Mouse (Mus musculus) hindbrain, embryonic 14.5 days (tissue): ENCODE measurements at regions not wholly inside any gene's neighbourhood (a gene's known extent, or its start where the extent isn't known, plus 50 kb on each side); places are given as distances from the start of the nearest gene placed in this dataset.

Source experiments
- ATAC-seq: fragments of 200-750 bp; cut with Nextera tagmentation; 2 replicates; pipeline ENCODE4 v1.8.0; 2017; ENCODE audit warnings: moderate number of reproducible peaks, mild to moderate bottlenecking, moderate TSS enrichment, moderate library complexity; ENCODE audit not compliant: low FRiP score
- DNase-seq: peaks from one replicate; pipeline ENCODE4 v3.0.0-alpha.2; 2015; ENCODE audit warnings: low spot score
- H3K27ac ChIP-seq: fragments of 300-500 bp; sonication (generic); 2 replicates; pipeline ENCODE4 v1.5.1; 2014; ENCODE audit warnings: mild to moderate bottlenecking, moderate library complexity
- H3K27me3 ChIP-seq: fragments of 300-500 bp; sonication (generic); 2 replicates; pipeline ENCODE4 v1.6.1; 2014; ENCODE audit warnings: mild to moderate bottlenecking, low read length, mixed read lengths; ENCODE audit not compliant: control insufficient read depth, insufficient read depth
- H3K36me3 ChIP-seq: fragments of 300-500 bp; sonication (generic); replicated peaks from 2 replicates; pipeline ENCODE4 v1.6.1; 2014; ENCODE audit not compliant: control insufficient read depth, insufficient read depth
- H3K4me1 ChIP-seq: fragments of 300-500 bp; sonication (generic); replicated peaks from 2 replicates; pipeline ENCODE4 v1.6.1; 2014; ENCODE audit warnings: antibody characterized with exemption, low read length, mixed read lengths; ENCODE audit not compliant: control insufficient read depth, insufficient read depth
- H3K4me2 ChIP-seq: fragments of 300-500 bp; sonication (generic); replicated peaks from 2 replicates; pipeline ENCODE4 v1.6.1; 2014; ENCODE audit warnings: mild to moderate bottlenecking, moderate library complexity
- H3K4me3 ChIP-seq: fragments of 300-500 bp; sonication (generic); replicated peaks from 2 replicates; pipeline ENCODE4 v1.5.1; 2014; ENCODE audit warnings: mild to moderate bottlenecking, low read length
- H3K9ac ChIP-seq: fragments of 300-500 bp; sonication (generic); 2 replicates; pipeline ENCODE4 v1.6.1; 2014
- H3K9me3 ChIP-seq: fragments of 300-500 bp; sonication (generic); 2 replicates; pipeline ENCODE4 v1.6.1; 2016; ENCODE audit warnings: low read length; ENCODE audit not compliant: control insufficient read depth
- WGBS: fragments of 180-500 bp; shearing (Covaris S2); extraction: QIAGEN DNeasy Blood & Tissue Kit; methylation state at CpG from one replicate; pipeline ENCODE4 v1.1.7; 2014; 5-methylcytosine and 5-hydroxymethylcytosine counted together

- H3K9ac ChIP-seq: no peak overlapping the region
- no peaks in the 10 kb centered on the region for H3K9me3 ChIP-seq
- WGBS: 58% methylated on average over 5 of the region's 5 CpGs
- H3K4me1 ChIP-seq: no peaks in the 10 kb centered on the region
- DNase-seq (no peak), ATAC-seq (no peak)
- H3K27me3 ChIP-seq: no peaks in the 10 kb centered on the region
- H3K27ac ChIP-seq: no peak overlapping the region
- no peaks in the 10 kb centered on the region for H3K36me3 ChIP-seq
- no peak overlapping the region for H3K4me3 ChIP-seq
- no peak overlapping the region for H3K4me2 ChIP-seq
These were observed 151.3 kb upstream of the Rspo3 start for GRCm38 (mm10) chr10:29686982-29687381.

DNA sequence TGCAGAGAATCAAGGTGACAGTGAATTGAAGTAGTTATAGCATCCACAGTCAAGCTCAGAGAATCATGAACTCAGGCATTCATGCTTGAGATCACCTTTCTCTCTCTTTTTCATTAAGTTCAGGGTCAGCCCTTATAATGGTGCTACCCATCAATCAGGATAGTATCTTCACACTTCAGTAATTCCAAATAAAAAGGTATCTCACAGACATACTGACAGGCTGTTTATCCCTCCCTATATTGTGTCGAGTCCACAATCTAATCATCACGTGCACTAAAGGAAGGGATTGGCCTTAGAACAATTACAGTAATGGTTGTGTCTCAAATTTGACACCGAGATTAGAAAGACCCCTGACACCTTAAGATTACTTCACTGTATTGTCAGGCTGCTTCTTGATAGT lies 138.7 kb upstream of the Rspo3 start:
- no peaks in the 10 kb centered on the region for H3K4me1 ChIP-seq
- H3K4me2 ChIP-seq: no peak overlapping the region
- no peak overlapping the region for H3K9ac ChIP-seq
- H3K4me3 ChIP-seq: no peak overlapping the region
- H3K36me3 ChIP-seq: no peaks in the 10 kb centered on the region
- H3K9me3 ChIP-seq: no peaks in the 10 kb centered on the region
- H3K27me3 ChIP-seq: no peaks in the 10 kb centered on the region
- H3K27ac ChIP-seq: no peak overlapping the region
- ATAC-seq (no peak), DNase-seq (no peak)
- WGBS: 36% methylated on average over 3 of the region's 3 CpGs

- H3K36me3 ChIP-seq: no peaks in the 10 kb centered on the region
- WGBS: 62% methylated on average over 1 of the region's 1 CpGs
- no peaks in the 10 kb centered on the region for H3K9me3 ChIP-seq
- no peak overlapping the region for H3K27ac ChIP-seq
- no peak overlapping the region for H3K4me2 ChIP-seq
- DNase-seq (no peak), ATAC-seq (no peak)
- H3K27me3 ChIP-seq: no peaks in the 10 kb centered on the region
- no peak overlapping the region for H3K4me3 ChIP-seq
- no peak overlapping the region for H3K9ac ChIP-seq
- H3K4me1 ChIP-seq: no peaks in the 10 kb centered on the region
These were observed 126.1 kb upstream of the Rspo3 start for GRCm38 (mm10) chr10:29661752-29662151.

DNA sequence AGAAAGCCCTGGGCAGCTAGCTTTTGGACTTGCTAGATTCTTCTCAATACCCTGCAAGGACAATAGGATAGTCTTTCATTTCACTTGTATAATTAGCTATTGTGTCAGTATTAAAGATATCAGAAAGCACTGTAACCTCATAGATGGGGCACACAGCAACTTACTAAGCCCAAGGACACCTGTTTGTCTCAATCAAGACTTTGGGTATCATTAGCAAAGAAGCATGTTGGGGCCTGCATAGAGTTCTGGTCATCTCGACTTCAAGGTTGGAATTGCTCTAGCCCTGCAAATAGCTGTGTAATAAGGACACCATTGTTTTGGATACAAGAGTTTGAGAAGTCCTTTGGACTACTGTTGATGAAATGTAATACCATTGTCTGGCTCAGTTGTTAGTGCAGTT lies 104.6 kb upstream of the Rspo3 start:
- no peak overlapping the region for H3K27ac ChIP-seq
- WGBS: 70% methylated on average over 1 of the region's 1 CpGs
- H3K4me3 ChIP-seq: no peak overlapping the region
- H3K4me1 ChIP-seq: no peaks in the 10 kb centered on the region
- H3K9me3 ChIP-seq: no peaks in the 10 kb centered on the region
- DNase-seq (no peak), ATAC-seq (no peak)
- no peak overlapping the region for H3K9ac ChIP-seq
- H3K4me2 ChIP-seq: no peak overlapping the region
- H3K36me3 ChIP-seq: no peaks in the 10 kb centered on the region
- H3K27me3 ChIP-seq: no peaks in the 10 kb centered on the region

DNA sequence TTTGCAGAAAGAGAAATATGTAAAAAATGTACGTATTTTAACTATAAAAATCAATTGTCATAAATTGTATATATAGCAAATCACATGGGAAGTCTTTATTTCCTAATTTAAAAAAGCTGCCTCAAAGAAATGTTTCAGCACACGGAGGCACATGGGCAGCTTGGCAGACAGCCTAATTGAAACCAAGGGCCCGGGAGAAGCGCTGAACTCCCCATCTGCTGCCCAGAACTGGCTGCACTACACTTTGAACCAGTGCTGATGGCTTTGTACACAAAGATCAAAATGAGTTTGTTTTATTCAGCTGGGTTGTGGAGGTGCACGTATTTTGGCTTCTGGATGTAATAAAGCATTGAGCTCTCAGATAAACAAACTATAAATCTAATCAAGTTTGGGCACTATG lies 100.2 kb upstream of the Rspo3 start:
- Histone ChIP-seq H3K4me3 (no peak overlapping the region), H3K9me3 (no peaks in the 10 kb centered on the region), H3K4me1 (no peaks in the 10 kb centered on the region), H3K27ac (no peak overlapping the region), H3K36me3 (no peaks in the 10 kb centered on the region), H3K27me3 (no peaks in the 10 kb centered on the region), H3K4me2 (no peak overlapping the region), H3K9ac (no peak overlapping the region)
- ATAC-seq (no peak), DNase-seq (peak; percentile 48)
- 45% methylated on average over 5 of the region's 5 CpGs for WGBS

- Histone ChIP-seq H3K9me3 (no peaks in the 10 kb centered on the region), H3K4me1 (no peaks in the 10 kb centered on the region), H3K27ac (no peak overlapping the region), H3K36me3 (no peaks in the 10 kb centered on the region), H3K27me3 (no peaks in the 10 kb centered on the region), H3K4me3 (no peak overlapping the region), H3K9ac (no peak overlapping the region), H3K4me2 (no peak overlapping the region)
- ATAC-seq: no peak
- 49% methylated on average over 4 of the region's 4 CpGs for WGBS
- no peak for DNase-seq
These were observed 59.8 kb upstream of the Rspo3 start for GRCm38 (mm10) chr10:29595455-29595854.

DNA sequence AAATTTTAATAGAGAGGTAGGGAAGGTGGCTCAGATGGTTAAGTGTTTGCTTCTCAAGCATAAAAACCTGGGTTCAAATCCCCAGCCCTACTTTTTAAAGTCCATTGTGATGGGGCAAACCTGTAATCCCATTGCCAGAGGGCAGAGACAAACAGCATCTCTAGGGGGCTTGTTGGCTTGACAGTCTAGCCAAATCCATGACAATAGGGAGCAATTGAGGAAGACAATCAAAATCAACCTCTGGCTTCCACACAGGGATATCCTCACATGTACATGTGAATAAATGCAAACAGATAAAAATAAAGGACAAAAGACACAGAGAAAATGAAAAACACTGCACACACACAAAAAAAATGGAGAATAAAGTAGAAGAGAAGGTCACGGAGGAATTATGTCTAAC lies 59.3 kb upstream of the Rspo3 start:
- Histone ChIP-seq H3K27me3 (no peaks in the 10 kb centered on the region), H3K36me3 (no peaks in the 10 kb centered on the region), H3K4me1 (no peaks in the 10 kb centered on the region), H3K27ac (no peak overlapping the region), H3K9ac (no peak overlapping the region), H3K4me3 (no peak overlapping the region), H3K9me3 (no peaks in the 10 kb centered on the region), H3K4me2 (no peak overlapping the region)
- ATAC-seq: no peak
- DNase-seq: no peak
- 74% methylated on average over 1 of the region's 1 CpGs for WGBS

DNA sequence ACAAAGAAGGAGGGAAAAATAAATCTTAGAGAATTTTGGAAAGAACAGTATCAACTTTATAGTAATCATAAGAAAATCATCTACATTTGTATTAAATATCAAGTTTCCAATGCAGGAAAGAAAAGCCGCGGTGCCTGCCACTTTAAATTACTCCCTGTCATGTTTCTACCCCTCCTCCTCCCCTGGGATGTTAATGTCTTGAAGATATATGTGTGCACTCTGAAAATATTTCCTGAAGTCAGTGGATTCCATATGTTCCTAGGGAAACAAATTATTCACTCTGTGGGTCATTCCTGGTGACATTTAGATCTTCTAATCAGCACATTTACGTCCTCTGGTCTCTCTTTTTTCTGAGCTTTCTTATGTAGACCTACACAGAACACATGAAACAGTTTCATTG lies 57.2 kb upstream of the Rspo3 start:
- WGBS: 73% methylated on average over 3 of the region's 3 CpGs
- no peaks in the 10 kb centered on the region for H3K36me3 ChIP-seq
- H3K27ac ChIP-seq: no peak overlapping the region
- H3K4me2 ChIP-seq: no peak overlapping the region
- DNase-seq: no peak
- no peaks in the 10 kb centered on the region for H3K4me1 ChIP-seq
- no peak overlapping the region for H3K9ac ChIP-seq
- ATAC-seq: no peak
- H3K27me3 ChIP-seq: no peaks in the 10 kb centered on the region
- no peaks in the 10 kb centered on the region for H3K9me3 ChIP-seq
- no peak overlapping the region for H3K4me3 ChIP-seq

DNA sequence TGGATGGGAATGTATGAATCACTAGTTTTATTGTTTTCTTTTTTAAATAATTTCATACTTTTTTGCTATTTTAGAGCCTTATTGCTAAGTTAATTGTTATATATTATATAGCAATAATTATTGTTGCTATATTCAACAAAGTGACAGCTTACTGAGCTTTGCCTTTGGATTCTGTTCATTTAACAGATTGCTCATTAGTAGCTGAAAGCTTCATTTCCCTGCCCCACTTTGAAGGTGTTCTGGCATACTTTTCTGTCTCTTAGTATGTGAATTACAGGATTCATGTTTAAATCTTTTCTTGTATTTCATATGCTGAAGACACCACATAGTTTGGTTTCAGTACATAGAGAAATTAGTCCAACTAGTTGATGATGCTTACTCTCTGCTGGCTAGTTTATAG lies 54.5 kb upstream of the Rspo3 start:
- ATAC-seq: no peak
- H3K36me3 ChIP-seq: no peaks in the 10 kb centered on the region
- H3K4me2 ChIP-seq: no peak overlapping the region
- no peak overlapping the region for H3K4me3 ChIP-seq
- DNase-seq: no peak
- H3K9ac ChIP-seq: no peak overlapping the region
- no peak overlapping the region for H3K27ac ChIP-seq
- no peaks in the 10 kb centered on the region for H3K4me1 ChIP-seq
- H3K9me3 ChIP-seq: no peaks in the 10 kb centered on the region
- H3K27me3 ChIP-seq: no peaks in the 10 kb centered on the region

- Histone ChIP-seq H3K4me1 (no peaks in the 10 kb centered on the region), H3K4me3 (no peak overlapping the region), H3K9me3 (no peaks in the 10 kb centered on the region), H3K9ac (no peak overlapping the region), H3K36me3 (no peaks in the 10 kb centered on the region), H3K27me3 (no peaks in the 10 kb centered on the region), H3K27ac (no peak overlapping the region), H3K4me2 (no peak overlapping the region)
- no peak for DNase-seq
- ATAC-seq: no peak
These were observed 54.1 kb upstream of the Rspo3 start for GRCm38 (mm10) chr10:29589739-29590138.
